Mouse (Mus musculus) lung, adult 2 months (tissue): Measurements from ENCODE around the gene Fam240a.

Source experiments
- CTCF ChIP-seq: fragments of 200-500 bp; IDR thresholded peaks from 2 replicates; pipeline ENCODE4 v1.5.1; 2011; ENCODE audit warnings: mild to moderate bottlenecking, low read length, control low read depth; ENCODE audit not compliant: insufficient read depth
- POLR2A ChIP-seq: fragments of 200-500 bp; IDR thresholded peaks from 2 replicates; pipeline ENCODE4 v1.6.1; 2011; ENCODE audit warnings: low read depth, mild to moderate bottlenecking, control low read depth, low read length, borderline replicate concordance; ENCODE audit errors: extremely low read depth

GRCm38 (mm10) chr9:110951397-110951796, 34.7 kb upstream of the Fam240a start, which contains the start of gene Lrrc2:
- TF ChIP-seq CTCF = no peak
- no peak for TF ChIP-seq POLR2A
